Mouse (Mus musculus): ENCODE data around the gene Unc13c.

Unc13c gene

DNA sequence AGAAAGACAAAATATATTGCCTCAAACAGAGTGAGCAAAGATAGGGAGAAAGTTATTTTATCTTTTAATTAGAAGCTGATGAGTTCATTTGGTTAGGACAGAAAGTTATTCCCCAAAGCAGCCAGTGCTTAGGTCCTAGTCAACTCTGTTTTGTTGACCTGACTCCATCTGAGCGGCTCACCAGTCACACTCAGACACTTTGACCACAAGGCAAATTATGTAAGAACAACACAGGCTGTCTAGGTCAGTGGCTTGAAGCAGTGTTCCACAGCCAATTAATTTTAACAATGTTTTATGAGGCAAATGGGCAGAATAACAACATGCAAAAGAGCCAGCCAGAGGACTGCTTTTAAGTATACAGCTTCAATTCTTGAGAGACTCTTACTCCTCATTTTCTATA is 343.6 kb downstream of the Unc13c start:
- 77% methylated on average over 1 of the region's 1 CpGs for WGBS

DNA sequence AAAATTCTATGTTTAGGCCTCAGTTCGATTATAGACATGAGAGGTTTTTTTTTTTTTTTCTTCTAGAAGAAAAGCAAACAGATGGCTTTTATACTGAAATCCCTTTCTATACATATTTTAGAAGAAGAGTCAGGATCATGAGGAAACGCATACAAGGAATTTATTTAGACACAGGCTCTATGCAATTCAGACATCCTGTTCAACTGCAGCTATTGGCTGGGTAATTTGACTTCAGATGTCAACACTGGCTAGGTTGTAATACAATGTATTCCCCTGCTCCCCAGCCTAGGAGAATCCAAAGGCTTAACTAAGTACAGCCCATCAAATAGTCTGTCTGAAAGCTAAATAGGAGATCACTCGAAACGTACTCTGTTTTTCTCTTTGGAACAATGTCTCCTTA is 355.9 kb downstream of the Unc13c start:
- WGBS, result 44% methylated on average over 4 of the region's 4 CpGs

- 57% methylated on average over 1 of the region's 1 CpGs for WGBS
Measured at GRCm38 (mm10) chr9:73603921-73604320, 364.8 kb downstream of the Unc13c start.

DNA sequence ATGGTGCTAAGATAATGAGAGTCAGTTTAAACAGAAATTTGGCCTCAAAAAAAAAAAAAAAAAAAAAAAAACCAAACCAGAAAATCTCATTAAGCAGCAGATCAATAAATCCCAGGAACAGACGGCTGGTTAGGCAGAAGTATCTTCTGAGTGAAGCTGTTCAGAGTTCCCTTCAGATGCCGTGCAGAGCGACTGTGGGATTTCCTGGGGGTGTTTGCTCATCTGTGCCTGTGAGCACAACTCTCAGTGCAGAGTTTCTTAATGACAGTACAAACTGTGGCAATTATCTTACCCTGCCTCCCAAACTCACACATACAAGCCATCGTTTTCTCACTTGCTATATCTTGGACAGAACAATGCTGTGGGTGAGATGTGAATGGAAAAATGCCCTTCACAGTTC is 403.2 kb downstream of the Unc13c start:
- 44% methylated on average over 4 of the region's 4 CpGs for WGBS

- WGBS, result 63% methylated on average over 5 of the region's 5 CpGs
Measured at GRCm38 (mm10) chr9:73560037-73560436, 408.7 kb downstream of the Unc13c start.

- WGBS, result 73% methylated on average over 2 of the region's 2 CpGs
Measured at GRCm38 (mm10) chr9:73557805-73558204, 411.0 kb downstream of the Unc13c start.

DNA sequence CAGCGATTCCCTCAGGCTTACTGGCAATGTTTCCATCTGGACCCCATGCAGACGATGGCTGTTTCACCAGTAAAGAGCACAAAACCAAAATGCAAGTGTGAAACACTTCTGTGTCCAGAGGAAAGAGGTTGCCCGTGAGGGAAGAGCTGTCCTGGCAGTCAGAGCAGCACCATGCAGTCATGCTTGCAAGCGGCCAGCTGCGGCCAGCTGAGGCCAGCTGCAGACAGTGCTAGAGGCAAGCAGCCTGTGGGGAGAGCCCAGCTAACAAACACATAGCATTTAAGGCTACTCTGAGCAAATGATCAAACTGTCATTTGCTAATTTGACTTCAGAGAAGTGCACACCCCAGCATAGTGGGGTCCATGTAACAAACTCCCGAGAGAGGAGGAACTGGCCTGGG is 413.4 kb downstream of the Unc13c start:
- 74% methylated on average over 6 of the region's 6 CpGs for WGBS

DNA sequence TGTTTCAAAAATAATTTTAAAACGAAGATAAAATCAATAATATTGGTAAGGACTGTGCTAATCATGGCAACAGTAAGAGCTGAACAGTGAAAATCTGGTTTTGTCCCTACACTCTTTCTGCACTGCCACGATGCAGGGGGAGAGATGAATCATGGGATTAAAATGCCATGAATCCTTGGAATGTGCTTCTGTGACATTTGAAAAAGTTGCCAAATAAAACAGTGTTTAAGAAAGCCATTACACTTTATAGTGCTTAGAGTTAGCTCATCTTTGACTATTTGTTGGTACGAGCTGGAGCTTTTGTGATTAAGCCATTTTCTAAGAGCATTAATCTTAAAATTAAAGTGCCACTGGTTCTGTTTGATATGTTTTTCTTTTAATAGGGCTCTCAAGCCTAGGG is 496.2 kb downstream of the Unc13c start:
- 66% methylated on average over 3 of the region's 3 CpGs for WGBS

DNA sequence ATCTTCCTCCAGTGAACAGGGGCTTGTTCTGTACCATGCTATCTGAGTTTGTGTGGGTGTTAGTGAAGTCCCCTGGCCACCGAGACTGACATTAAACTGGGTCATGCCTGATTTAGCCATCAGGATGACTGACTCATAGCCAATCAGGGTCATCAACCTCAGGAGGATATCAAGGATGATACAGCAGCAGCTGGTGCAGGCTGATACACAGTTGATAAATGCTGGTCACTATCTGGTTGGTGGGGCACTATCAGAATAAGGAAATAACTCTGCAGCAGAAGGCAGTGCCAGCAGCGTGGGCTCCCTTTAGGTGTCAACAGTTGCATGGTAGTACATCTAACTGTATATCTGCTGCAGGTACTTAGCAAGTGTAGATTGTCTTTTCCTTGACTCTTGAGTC is 506.7 kb downstream of the Unc13c start:
- WGBS, result 79% methylated on average over 2 of the region's 2 CpGs

- 88% methylated on average over 6 of the region's 6 CpGs for WGBS
Measured at GRCm38 (mm10) chr9:73450009-73450408, 518.8 kb downstream of the Unc13c start.

DNA sequence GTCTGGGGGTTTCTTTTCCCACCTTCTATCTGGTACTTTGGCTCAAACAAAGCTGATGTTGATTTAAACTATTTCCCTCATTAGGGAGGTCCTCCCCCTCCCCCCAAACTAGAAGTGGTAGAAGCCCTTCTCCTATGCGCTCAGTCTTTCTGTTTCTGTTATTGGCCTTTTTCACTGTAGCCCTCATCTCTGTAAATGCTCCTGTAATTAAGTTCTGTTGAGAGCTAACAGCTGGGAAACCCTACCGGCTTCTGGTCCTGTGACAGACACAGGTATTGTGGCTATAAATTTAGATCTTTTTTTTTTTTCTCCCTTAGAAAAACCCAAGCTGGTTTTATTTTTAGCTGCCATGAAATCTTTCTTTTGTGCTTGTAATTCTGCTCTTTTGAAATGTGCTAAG is 536.8 kb downstream of the Unc13c start:
- WGBS, result 73% methylated on average over 2 of the region's 2 CpGs

Measured in cerebral cortex, adult 2 months (tissue).